Mouse (Mus musculus) gastrocnemius, adult 2 months (tissue): Measurements from ENCODE around the gene Gm13030. TPM values are rescaled to one million over a fixed set of nuclear protein-coding genes. Genes with fewer than 3 reads are reported as not detected.
"Not testable (repeated sequence)": the region's sequence is repeated elsewhere in the genome, so short reads cannot be mapped to it uniquely, and the experiment has no call there.

Experiments used
- DNase-seq: peaks from one replicate; pipeline ENCODE4 v3.0.0; 2022
- H3K27ac ChIP-seq: fragments of 200-600 bp; 2 replicates; pipeline ENCODE4 v1.8.1; 2022; ENCODE audit warnings: mild to moderate bottlenecking
- H3K4me3 ChIP-seq: fragments of 200-600 bp; 2 replicates; pipeline ENCODE4 v1.8.1; 2022; ENCODE audit warnings: mild to moderate bottlenecking, moderate library complexity
- CTCF ChIP-seq: fragments of 200-600 bp; IDR thresholded peaks from 2 replicates; pipeline ENCODE4 v1.8.1; 2022; ENCODE audit warnings: antibody characterized with exemption, mild to moderate bottlenecking, moderate library complexity
- intact Hi-C: fragments of 180-260 bp; cut with DNase I; formaldehyde crosslinking; loops from one replicate; pipeline ENCODE4 v1.15.1; 2025
- long read RNA-seq, 2 experiments: library from polyadenylated mRNA; stranded (forward); transcript quantifications; one replicate each; pipeline ENCODE4 v2.0.0; 2021
- total RNA-seq, 2 experiments: library from RNA; stranded (reverse); gene quantifications; 2 replicates each; pipeline ENCODE4 v1.2.3; 2021

The Gm13030 gene
- not detected for total RNA-seq
- long read RNA-seq, experiment 1: 0 reads
- long read RNA-seq, experiment 2: 0 reads

GRCm38 (mm10) chr4:138873864-138874263 is at the start of gene Gm13030:
Gene Gm13030, minus strand, starts transcription at chr4:138873964.
- H3K27ac ChIP-seq: no peak within 1 kb of the TSS
- intact Hi-C loops: no loop called here
- no peak for DNase-seq
- H3K4me3 ChIP-seq: no peak within 1 kb of the TSS
- TF ChIP-seq CTCF: no peak

GRCm38 (mm10) chr4:138922131-138922459 is 48.3 kb upstream of the Gm13030 start:
- intact Hi-C loops: loop anchor here (1.0 to 2.0 kb wide), 3 partner anchors 17 to 155 kb away; no protein-coding TSS in a partner anchor
- no peak for TF ChIP-seq CTCF
- Histone ChIP-seq H3K4me3 (peak overlapping the region; percentile 8), H3K27ac (no peak overlapping the region)
- peak; percentile 96 for DNase-seq

- intact Hi-C loops: loop anchor here (1.0 to 2.0 kb wide), 4 partner anchors 17 to 155 kb away; no protein-coding TSS in a partner anchor
- Histone ChIP-seq H3K27ac (no peak overlapping the region), H3K4me3 (peak overlapping the region; percentile 8)
- no peak for TF ChIP-seq CTCF
- no peak for DNase-seq
Measured at GRCm38 (mm10) chr4:138921254-138922130, 47.7 kb upstream of the Gm13030 start.

GRCm38 (mm10) chr4:138917282-138917681 is 43.5 kb upstream of the Gm13030 start:
- intact Hi-C loops: no loop called here
- peak; percentile 25; the same call in 1 of the 2 replicates for TF ChIP-seq CTCF

GRCm38 (mm10) chr4:138913797-138914196 is 40.0 kb upstream of the Gm13030 start, which contains the start of gene Otud3:
Gene Otud3, minus strand, starts transcription at chr4:138913945.
- intact Hi-C loops: loop anchor here (5.0 kb wide), 1 partner anchor 59 kb away; the partner anchor contains the start of gene Tmco4
- DNase-seq: peak; percentile 96
- TF ChIP-seq CTCF: peak; percentile 75
- peak within 1 kb of the TSS; percentile 88 for H3K27ac ChIP-seq
- peak within 1 kb of the TSS; percentile 90 for H3K4me3 ChIP-seq

More at GRCm38 (mm10) chr4:138917282-138917681, 43.5 kb upstream of the Gm13030 start:
- DNase-seq: no peak
- no peak overlapping the region for H3K27ac ChIP-seq
- no peak overlapping the region for H3K4me3 ChIP-seq

GRCm38 (mm10) chr4:138913141-138913787 is 39.5 kb upstream of the Gm13030 start:
- DNase-seq: no peak
- Histone ChIP-seq H3K27ac (peak overlapping the region; percentile 88), H3K4me3 (peak overlapping the region; percentile 90)
- intact Hi-C loops: loop anchor here (5.0 kb wide), 1 partner anchor 59 kb away; the partner anchor contains the start of gene Tmco4
- no peak for TF ChIP-seq CTCF

- H3K27ac ChIP-seq: no peak overlapping the region
- no peak for DNase-seq
- H3K4me3 ChIP-seq: no peak overlapping the region
- intact Hi-C loops: no loop called here
- no peak for TF ChIP-seq CTCF
Measured at GRCm38 (mm10) chr4:138905624-138906337, 32.0 kb upstream of the Gm13030 start.

- DNase-seq: no peak
- Histone ChIP-seq H3K27ac (peak overlapping the region; percentile 53; the same call in 1 of the 2 replicates), H3K4me3 (no peak overlapping the region)
- intact Hi-C loops: no loop called here
- no peak for TF ChIP-seq CTCF
Measured at GRCm38 (mm10) chr4:138899361-138899760, 25.6 kb upstream of the Gm13030 start.

GRCm38 (mm10) chr4:138893789-138894188 is 20.0 kb upstream of the Gm13030 start:
- intact Hi-C loops: not testable (repeated sequence)

GRCm38 (mm10) chr4:138892655-138893054 is 18.9 kb upstream of the Gm13030 start:
- H3K4me3 ChIP-seq: no peak overlapping the region
- intact Hi-C loops: no loop called here
- DNase-seq: peak; percentile 52
- no peak overlapping the region for H3K27ac ChIP-seq
- no peak for TF ChIP-seq CTCF

More at GRCm38 (mm10) chr4:138893789-138894188, 20.0 kb upstream of the Gm13030 start:
- peak; percentile 9 for DNase-seq
- not testable (repeated sequence) for H3K4me3 ChIP-seq, H3K27ac ChIP-seq

GRCm38 (mm10) chr4:138889635-138890034 is 15.9 kb upstream of the Gm13030 start:
- Histone ChIP-seq H3K4me3 (no peak overlapping the region), H3K27ac (no peak overlapping the region)
- peak; percentile 59 for DNase-seq
- TF ChIP-seq CTCF: no peak
- intact Hi-C loops: no loop called here

- no peak for TF ChIP-seq CTCF
- intact Hi-C loops: no loop called here
- peak; percentile 7 for DNase-seq
- no peak overlapping the region for H3K27ac ChIP-seq
- H3K4me3 ChIP-seq: no peak overlapping the region
Measured at GRCm38 (mm10) chr4:138889165-138889564, 15.4 kb upstream of the Gm13030 start.
